Mouse (Mus musculus): Measurements from ENCODE around the gene Alg2.

Alg2 gene

DNA sequence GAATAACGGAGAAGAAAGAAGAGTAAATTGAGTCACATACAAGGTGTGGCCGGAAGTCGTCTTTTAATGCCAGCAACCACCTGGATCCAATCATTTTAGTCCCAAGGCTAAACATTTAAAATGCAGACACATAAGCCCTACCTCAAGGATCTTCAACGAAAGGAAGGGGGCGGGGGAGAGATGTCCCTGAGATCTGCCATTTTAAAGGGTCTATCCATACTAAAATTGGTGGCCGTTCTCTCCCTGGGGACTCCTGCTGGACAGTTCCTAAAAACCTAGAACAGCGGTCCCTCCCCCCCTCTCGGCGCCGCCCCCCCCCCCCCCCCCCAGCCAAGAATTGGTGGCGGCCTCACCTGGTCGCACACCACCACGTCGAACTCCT, 556 bp downstream of the Alg2 start:
- intact Hi-C loops (cut with DNase I) = no loop called here

DNA sequence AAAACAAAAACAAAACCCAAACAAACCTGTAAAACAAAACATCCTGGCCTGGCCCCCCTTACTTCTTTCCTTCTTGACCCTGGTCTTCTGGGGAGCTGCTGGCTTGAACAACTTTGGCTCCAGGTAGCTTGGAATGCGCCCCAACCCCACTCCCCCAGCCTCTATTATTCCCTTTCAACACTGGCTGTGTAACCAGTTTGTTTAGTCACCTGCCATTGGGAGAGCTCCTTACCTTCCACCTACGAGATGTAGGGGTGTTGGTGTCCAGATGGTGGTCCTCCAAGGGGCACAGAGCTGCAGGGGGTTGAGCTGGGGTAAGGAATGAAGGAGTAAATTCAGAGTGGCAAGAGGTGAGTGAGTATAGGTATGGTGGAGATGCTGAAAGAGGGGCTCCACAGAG, 6.9 kb downstream of the Alg2 start:
- intact Hi-C loops (cut with DNase I) = no loop called here

DNA sequence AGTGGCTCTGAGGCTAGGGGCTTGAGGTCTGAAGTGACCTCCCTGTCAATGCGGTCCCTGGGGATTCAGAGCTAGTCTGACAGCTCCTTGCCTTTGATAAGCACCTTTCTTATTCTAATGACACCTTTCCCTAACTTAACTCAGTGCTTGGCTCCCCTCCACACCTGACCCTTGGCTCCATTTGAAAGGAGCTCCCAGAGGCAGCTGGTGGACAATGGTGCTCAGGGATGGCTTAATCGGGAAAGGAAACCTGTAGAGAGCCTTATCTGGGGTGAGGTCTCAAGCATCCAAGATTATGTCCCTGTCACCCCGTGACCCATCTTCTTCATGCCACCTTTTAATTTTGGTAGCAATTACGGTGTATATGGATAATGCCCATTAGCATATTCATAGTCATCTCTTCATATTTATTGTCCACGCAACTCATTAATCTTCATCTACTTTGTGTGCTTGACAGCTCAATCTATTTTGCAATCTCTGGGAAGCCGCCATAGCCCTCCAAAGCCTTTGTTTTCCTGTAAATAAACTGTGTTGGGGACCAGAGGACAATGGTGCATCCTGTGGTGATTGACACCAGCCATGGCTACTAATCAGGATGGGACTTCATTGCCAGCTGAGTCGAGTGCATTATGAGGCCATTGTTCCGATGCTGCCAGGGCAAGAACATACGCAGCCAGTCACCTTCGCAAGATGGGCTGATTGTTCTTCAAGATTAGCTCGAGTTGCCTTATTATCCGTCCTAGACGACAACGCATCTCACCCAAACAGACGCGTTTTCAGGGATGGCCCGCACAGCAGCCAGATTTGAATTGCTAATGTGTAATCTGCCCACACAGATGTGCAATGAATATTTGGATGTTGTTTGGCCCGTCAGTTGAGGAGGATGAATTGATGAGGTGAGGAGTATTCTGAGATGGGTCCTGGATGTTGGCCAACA, 24.3 kb downstream of the Alg2 start:
- intact Hi-C loops (cut with DNase I) = no loop called here

DNA sequence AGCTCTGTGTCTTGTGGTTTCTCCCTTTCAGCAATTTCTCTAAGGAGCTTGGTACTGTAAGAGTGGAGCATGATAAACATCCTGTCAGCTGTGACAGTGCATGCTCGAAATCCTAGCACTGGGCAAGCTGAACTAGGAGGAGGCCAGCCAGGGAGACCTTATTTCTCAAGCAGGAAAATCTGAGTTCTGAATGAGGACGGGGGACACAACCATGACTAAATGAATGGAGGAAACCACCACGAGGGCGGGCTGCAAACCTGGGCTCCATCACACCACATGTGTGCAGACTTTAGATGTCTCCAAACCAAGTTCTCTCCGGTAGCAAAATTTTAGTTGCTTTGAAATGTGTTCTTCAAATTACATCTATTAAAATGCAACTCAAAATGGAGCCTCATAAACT, 25.0 kb downstream of the Alg2 start:
- intact Hi-C loops (cut with DNase I) = no loop called here

DNA sequence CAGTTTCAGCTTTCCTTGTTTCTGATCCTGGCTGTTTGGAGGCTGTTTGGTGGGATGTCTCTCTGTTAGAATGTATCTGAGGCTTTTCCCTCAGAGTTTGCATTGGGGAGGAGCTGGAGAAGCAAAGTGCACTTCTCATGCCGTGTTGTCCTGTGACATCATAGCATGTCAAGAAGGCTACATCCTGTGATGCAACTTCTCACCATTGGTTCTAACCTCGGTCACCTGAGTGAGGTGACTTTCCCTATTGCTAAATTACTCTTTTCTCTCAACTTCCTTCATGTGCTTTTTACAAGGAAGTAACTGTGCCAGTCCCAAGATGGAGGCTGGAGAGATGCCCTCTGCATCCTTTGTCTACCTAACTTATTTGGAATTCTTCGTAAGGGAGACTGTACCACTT, 25.6 kb downstream of the Alg2 start:
- intact Hi-C loops (cut with DNase I) = no loop called here

DNA sequence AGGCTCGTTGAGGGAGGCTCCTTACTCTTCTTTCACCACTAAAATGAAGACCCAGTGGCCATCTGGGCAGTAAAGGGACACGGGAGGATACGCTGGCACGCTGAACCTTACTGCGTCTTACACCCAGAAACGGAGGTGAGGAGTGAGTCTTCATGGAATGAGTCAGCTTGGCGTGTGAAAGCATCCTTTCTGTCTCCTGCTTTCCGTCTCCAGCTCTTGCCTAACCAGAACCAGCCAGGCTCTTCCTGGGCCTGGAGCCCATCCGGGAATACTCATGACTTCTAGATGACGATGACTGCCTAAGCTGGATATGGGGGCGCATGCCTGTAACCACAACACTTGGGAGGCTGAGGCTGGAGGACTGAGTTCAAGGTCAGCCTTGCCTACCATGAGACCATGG, 33.2 kb downstream of the Alg2 start:
- intact Hi-C loops (cut with DNase I) = no loop called here

DNA sequence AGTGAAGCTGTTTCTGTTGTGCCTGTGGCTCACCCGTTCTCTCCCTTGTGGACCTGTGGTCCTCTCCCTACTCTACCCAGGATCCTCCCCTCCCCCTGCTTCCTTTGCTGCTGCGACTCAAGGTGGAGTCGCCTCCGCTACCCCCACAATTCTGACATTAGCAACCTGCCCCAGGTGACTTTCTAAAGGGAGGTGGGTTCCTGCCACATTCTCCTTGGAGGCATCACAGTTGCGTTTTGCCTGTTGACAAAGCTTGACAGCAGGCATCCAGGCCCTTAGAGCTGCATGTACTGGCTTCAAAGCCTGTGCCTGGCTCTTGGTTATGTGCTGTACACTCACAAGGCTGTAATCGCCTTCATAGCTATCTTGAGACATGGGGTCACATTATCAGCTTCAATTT, 35.2 kb downstream of the Alg2 start:
- intact Hi-C loops (cut with DNase I) = loop anchor here (2.0 to 10.0 kb wide), 4 partner anchors 36 to 756 kb away; partner anchors contain the start of genes Alg2, Nr4a3 and Sec61b

DNA sequence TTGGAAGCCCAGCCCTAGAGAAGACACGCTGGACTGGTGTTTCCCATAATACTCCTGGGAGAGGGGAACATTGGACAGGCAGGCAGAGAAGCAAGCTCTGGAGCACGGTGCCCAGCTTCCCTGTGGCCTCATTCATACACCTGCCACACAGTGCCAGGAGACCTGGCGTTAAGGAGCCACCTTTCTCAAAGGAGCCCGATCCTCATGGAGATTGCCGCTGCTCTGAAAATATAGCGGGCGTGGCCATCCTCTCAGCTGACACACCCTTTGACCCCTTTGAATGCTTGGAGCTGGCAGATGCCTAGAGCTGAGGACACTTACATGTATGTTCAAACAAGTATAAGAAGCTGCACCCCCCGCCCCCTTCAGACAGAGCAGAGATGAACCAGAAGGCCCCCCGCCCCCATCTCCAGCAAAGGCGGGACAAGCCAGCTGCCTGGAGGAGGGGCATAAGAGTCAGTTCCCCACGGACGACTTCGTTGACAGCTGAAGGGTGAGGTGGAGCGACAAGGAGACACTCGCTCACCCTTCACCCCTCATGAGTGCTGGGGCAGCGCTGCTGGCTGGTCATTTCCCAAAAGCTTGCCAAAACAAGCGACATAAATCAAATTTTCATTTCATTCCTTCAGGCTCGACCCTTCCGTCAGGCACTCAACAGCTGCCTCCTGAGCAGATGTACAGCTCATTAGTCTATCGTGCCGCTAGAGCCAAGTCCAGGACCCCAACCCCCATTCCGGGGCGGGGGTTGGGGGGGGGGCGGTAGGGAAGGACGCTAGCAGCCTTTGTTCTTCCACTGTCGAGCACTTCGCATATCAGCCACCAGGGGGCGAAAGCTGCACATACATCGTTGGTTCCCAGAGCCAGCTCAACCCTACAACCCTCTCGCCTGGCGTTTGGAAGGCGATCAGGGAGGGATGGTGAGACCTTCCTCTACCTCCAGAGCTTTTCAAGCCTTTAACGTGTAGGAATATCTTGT, 36.5 kb downstream of the Alg2 start:
- intact Hi-C loops (cut with DNase I) = loop anchor here (2.0 to 10.0 kb wide), 4 partner anchors 37 to 757 kb away; partner anchors contain the start of genes Alg2, Nr4a3 and Sec61b

DNA sequence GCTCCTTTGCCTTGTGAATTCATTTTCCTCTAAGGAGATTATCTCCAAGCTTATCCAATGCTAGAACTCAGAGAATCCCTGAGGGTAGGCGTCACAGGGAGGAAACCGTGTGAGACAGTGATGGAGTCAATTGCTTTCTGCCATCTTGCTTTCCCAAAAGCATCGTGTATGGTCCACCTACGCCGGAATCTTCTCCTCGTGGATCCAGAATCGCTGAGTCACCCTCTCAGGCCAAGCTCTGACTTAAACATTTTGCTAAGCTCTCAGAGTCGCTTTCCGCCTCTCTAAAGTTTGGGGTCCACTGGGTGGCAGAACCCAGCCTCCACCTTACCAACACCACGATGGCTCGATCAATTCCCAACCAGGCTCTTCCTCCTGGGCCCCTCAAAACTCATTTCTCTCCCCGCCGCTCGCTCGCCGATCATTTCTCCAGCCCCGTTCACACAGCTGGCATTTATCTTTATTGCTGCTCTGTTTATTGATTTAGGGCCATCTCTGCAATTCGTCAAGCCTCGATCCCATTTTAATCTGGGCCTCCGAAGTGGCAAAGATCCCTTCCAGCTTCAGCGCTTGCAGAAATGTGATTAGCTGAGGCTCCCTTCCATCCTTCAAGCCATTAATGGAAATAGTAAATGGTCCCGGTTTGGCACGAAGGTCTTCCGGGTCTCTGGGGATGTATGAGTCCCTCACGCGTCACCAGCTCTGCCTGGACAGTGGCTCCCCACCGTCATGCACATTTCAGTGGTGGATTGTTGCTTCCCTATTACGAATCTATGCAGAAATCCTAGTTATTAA, 38.4 kb downstream of the Alg2 start:
- intact Hi-C loops (cut with DNase I) = loop anchor here (10.0 kb wide), 2 partner anchors 609 to 759 kb away; partner anchors contain the start of gene Nr4a3

DNA sequence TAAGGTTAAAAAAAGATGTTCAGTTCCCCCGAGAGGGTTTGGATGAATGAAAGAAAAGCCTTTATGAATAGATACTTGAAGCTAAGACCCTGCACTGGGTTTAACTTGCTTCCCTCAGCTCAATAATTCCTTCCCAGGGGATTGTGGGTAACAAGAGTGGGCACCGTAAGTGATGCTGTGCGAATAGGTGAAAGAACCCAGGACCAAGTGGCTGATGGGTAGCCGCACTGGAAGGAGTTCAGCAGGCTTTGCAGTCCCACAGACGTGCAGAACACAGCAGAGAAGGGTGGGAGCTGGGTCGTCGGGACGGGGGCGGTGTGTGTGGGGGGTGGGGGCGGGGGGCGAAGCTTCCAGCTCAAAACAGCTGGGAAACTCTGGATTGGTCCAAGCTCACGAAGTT, 39.0 kb downstream of the Alg2 start:
- intact Hi-C loops (cut with DNase I) = loop anchor here (10.0 kb wide), 2 partner anchors 610 to 760 kb away; partner anchors contain the start of gene Nr4a3

DNA sequence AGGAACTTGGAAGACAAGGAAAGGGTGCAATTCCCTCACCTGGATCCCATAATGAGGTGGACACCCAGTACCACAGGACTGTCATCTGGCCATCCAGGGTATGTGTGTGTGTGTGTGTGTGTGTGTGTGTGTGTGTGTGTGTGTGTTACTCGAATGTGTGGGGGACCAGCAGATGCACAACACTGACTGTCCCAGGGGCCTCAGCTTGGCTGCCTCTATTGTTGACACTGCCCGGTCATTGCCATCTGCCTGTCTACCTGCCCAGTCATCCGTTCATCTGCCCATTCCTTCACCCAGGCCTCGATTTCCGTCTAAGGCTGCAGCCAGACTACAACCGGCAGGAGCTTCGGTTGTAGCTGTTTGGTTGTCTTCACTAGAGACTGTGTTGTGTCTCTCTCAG, 41.4 kb downstream of the Alg2 start:
- intact Hi-C loops (cut with DNase I) = loop anchor here (5.0 to 10.0 kb wide), 3 partner anchors 165 to 762 kb away; partner anchors contain the start of gene Nr4a3

DNA sequence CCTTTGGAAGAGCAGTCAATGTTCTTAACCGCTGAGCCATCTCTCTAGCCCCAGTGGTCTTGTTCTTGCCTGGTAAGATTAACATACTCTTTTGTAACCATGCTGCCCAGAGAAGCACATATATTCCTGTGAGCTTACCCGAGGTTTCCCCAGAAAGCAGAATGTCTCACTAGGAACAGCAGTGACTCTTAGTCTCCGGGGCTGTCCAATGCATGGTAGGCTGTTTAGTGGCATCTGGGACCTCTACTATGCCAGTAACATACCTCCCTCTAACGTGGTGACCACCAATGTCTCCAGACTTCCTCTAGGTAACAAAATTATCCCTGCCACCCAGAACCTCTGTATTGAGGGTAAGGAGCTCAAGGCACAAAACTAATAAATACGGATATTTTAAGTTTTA, 43.1 kb downstream of the Alg2 start:
- intact Hi-C loops (cut with DNase I) = loop anchor here (5.0 to 10.0 kb wide), 3 partner anchors 166 to 764 kb away; partner anchors contain the start of gene Nr4a3

DNA sequence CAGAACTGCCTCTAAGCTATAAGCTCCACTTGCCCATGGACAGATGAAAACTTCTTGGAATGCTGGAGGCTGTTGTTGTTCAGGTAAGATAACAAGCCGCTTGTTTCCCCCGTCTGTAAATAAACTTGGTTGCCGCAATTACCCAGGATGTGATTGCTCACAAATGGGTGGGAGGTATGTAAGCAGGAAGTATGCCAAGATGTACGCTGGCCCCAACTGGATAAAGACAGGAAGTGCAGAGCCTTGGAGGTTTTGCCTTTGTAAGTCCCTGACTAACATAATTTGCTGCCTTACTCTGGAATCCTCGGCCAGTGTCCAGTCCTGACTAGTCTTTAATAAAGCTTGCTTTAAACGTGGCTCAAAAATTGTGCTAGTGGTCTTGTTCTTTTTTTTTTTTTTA, 43.6 kb downstream of the Alg2 start:
- intact Hi-C loops (cut with DNase I) = loop anchor here (5.0 to 10.0 kb wide), 3 partner anchors 167 to 764 kb away; partner anchors contain the start of gene Nr4a3

DNA sequence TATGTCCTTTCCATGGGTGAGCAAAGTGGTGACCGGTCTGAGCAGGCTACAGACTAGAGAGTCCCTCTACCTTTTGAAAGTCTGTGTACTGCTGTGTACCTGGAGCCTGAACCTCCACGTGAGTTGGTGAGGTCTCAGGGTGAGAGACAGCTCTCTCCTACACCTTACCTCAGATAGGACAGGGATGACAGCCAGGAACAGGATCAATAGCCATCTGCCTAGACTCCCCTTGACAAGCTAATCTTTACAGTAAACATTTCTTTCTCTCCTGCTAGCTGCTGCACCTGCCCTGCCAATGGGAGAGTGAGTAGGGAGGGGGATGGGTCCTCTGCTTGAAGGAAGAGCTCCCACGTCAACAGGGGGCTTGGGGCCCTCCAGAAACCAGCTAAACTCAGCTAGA, 46.5 kb downstream of the Alg2 start:
- intact Hi-C loops (cut with DNase I) = loop anchor here (10.0 kb wide), 1 partner anchor 977 kb away; no protein-coding TSS in a partner anchor

DNA sequence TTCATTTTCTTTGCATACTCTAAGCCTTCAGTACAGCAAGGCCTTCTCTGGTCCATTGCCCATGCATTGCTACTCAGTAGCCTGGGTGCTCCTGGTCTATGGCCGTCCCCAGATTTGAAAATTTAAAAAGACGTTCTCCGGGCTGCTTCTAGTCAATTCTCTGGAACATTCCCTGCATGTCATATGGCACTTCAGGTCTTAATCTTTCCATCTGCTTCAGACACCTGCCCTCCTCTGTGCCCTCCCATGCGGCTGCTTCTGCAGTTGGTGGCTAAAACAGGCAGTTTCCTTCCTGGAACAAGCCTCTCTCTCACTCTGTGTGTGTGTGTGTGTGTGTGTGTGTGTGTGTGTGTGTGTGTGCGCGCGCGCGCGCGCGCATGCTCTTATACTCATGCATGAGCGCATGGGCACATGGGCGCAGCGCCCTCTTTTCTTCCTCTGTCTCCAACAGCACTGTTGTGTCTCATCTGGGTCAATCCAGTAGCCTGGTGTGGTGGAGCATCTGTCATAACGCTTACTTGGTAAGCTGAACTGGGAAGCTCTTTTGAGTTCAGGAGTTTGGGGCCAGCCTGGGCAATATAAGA, 48.8 kb downstream of the Alg2 start:
- intact Hi-C loops (cut with DNase I) = loop anchor here (10.0 kb wide), 1 partner anchor 979 kb away; no protein-coding TSS in a partner anchor

DNA sequence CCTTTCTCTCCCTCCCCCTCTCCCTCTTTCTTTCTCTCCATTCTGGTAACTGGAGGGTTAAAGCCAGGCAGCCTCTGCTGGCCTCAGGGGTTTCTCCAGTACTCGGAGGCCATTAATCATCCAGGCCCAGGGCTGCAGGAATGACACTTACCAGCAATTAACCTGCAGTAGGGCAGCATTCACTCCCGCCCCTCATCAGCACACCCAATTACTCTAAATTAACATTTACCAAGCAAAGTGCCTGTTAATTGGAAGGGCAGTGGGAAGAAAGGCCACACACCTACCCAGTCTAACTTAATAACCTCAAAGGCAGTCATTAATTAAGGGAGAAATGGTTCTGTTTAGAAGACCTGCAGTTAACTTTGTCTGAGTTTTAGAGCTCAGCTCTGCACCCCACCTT, 49.8 kb downstream of the Alg2 start:
- intact Hi-C loops (cut with DNase I) = loop anchor here (10.0 kb wide), 1 partner anchor 980 kb away; no protein-coding TSS in a partner anchor

DNA sequence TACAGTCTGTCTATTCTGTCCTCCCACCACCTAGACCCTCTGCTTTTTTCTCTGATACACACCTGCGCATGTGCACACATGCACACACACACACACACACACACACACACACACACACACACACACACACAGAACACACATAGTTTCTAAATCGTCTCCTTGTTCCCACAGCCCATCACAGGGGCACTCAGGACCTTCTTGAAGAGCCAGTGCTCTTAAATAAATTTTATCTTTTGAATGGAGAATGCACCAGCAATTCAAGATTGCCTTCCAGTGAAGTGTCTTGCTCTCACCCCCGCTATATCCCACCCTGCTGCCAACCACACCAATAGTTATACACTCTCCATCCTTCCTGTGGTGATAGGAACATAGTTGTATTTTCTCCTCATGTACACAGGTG, 51.2 kb downstream of the Alg2 start:
- intact Hi-C loops (cut with DNase I) = loop anchor here (10.0 kb wide), 1 partner anchor 982 kb away; no protein-coding TSS in a partner anchor

DNA sequence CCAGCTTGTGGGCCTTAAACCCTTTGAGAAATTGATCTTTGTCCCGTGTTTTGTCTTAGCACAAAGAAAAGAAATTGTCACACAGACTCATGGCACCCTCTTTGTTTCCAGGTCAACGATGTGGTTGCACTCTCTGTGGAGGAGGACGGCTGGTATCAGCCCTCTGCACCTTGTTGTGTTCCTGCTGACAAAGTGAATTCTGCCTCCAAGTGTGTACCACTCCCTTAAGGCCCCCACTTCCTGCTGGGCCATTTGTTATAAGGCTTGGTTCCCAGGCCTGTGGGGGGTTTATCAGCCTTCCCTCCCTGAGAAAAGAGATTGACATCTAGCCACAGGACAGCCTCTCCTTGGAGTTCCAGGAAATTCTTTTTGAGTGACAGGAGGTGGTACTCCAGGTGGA, 51.9 kb downstream of the Alg2 start:
- intact Hi-C loops (cut with DNase I) = loop anchor here (10.0 kb wide), 1 partner anchor 983 kb away; no protein-coding TSS in a partner anchor

DNA sequence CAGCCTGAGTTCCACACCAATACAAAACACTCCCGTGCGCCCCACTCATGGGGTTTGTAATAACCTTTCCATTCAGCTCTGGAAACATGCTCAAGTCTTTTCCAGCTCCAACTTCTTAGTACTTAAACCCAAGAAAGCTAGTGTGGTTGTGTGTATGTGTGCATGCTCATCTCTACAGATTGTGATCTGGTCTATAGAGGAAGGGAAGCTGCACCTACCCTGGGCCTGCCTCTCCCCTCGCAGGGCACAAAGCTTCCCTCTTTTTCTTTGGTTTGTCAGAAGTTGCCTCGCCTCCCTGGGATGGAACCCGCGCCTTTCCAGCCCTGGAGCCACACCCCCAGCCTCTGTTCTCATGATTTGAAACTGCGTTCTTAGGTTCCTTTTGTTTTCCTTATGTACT, 53.9 kb downstream of the Alg2 start:
- intact Hi-C loops (cut with DNase I) = loop anchor here (10.0 kb wide), 1 partner anchor 985 kb away; no protein-coding TSS in a partner anchor

Data from adrenal gland (tissue).